Mouse (Mus musculus): ENCODE results near the gene Ptpn7.
"Not testable (repeated sequence)": the region's sequence is repeated elsewhere in the genome, so short reads cannot be mapped to it uniquely, and the experiment has no call there.

Gene Ptpn7

DNA sequence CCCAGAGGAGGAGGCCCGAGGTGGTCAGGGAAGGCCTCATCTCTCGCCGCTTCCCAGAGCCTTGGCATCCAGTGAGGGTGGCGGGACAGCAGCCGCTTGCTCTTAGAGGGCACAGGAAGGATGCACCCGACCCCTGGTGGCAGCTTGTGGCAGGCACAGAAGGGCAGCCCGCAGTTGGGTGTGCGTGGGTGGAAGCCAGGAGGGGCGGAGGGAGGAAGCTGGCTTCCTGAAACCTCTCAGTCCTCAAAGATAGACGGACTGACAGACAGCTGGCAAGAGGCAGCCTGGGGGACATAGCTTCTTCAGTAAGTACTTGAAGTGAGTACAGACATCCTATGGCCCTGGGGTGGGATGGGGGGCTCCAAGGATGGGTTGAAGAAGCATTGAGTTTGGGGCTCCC is at the start of gene Ptpn7:
Gene Ptpn7 (plus strand): TSS at position 228 of the 400 bp plus-strand sequence.
- peak; percentile 86 to 91 for DNase-seq

DNA sequence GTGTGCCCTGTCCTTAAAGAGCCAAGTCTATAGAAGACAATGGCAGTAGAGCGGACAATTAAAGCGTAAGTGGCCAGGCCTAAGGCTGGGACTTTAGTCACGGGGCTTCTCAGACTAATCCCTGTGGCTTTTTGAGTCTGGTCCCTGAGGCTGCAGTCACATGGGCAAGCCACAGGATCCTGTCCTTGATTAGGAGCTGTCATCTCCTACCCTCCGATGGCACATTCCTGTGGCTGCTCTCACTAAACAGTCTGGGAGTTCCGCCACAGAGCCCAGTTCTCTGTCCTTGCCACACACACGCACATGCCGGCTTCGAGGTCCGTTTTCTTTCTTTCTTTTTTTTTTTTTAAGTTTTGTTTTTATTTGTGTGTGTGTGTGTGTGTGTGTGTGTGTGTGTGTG is 49.0 kb upstream of the Ptpn7 start:
- DNase-seq: no peak

DNA sequence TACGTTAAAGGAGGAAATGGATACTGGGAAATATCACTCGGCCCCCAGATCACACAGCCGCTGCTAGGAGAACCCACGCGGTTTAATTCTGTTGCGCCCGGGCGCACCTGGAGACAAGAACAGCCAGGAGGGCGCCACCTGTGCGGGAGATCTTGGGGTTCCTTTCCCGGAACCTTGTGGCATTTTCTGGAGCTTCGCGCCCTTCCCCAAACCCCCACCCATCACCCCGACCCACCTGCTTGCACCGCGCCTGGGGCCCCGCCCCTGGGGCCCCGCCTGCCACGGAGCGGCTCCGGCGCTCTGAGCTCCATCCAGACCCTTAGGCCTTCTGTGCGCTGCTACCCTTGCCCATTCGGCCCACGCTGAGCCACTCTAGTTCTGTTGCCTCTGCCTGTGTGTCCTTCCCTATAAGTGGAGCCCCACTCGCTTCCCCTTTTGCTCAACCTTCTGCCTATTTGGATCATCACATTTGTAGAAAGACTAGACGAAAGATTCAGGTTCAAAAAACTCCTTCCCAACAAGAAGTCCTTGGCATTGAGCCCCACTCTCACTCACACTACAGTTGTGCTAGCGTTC is 47.1 kb upstream of the Ptpn7 start:
- DNase-seq: no peak

DNA sequence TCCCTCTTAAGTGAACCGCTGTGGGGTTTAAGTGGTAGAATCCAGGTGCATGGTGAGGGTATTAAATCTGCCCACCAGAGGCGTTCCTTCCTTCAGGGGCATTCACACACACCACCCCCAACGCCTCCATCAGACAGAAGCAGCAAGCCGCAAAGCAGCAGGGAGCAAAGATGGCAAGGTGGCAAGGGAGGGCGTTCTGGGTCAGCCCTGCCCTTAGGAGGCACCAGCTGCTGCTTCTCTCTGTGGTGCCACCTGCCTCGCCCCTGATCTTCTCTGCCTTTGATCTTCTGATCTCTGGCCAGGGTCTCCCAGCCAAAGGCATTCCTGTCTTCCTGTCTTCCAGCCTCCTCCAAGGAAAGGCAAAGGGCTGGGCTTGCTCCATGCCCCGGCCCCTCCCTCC is 46.5 kb upstream of the Ptpn7 start:
- no peak for DNase-seq

DNA sequence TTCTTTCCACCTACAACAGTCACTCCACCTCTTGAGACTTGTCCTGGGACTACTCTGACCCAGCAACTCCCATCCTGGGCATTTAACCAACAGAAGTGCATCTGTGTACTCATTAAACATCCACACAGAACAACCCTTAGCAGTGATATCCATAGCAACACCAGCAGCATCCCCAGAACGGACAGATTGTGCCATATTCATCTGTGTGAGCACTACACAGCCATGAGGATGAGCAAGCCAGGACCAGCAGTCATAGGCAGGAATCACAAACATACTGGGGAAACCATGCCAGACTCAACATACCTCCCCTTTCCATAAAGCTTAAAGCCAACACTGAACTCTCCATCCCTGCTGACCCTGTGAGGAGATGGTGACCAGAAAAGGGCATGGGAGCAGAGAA is 45.1 kb upstream of the Ptpn7 start:
- no peak for DNase-seq

DNA sequence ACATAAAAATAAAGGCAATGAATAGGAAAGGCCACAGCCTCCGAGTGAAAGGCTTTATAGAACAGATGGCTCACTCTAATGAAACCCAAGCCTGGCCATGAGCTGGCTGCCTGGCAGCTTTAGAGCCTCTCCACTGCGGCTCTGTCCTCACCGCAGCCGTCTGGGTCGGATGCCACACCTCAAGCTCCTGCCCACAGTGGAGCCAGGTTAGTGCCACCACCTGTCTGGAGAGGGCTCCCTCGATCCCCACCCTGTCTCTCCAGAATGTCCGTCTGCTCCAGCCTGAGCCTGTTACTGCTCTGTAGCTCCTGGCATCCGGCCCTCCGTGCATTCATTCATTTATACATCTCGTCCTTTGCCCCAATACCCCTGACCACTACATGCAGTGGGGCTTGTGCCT is 42.9 kb upstream of the Ptpn7 start:
- DNase-seq: no peak

DNA sequence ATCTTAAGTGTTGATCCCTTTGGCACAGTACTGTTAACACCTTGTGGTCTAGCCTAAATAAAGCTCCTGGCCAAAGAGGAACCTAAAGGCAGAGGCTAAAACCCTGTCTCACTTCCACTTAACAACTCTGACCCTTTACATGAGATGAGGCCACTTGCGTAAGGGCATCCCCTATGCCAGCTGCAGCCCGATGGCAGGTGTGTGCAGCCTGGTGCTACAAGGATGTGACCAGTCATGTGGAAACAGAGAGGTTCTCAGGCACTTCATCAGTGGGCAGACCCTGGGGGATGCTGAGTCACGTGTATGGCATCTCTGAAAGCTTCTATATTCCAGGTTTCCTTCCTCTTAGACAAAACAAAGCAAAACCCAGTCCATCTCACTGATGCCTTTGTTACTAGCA is 41.6 kb upstream of the Ptpn7 start:
- DNase-seq: no peak

DNA sequence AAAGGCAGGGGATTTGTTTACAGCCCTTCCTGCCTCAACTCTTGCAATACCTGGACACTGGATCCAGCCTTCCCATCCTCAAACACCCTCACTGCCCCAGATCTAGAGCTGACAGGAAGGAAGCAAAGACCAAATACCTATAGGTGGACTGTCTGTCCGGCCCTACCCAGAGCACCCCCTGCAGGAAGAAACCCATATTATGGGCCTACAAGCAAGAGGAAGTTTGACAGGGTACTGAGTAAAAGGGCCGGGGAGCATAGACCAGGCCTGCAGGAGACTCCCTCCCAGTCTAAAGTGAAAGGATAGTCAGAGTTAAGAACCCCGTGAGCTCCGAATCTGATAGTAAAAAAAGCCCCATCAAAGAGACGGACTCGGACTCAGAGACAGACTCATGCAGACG is 37.8 kb upstream of the Ptpn7 start:
- no peak for DNase-seq

DNA sequence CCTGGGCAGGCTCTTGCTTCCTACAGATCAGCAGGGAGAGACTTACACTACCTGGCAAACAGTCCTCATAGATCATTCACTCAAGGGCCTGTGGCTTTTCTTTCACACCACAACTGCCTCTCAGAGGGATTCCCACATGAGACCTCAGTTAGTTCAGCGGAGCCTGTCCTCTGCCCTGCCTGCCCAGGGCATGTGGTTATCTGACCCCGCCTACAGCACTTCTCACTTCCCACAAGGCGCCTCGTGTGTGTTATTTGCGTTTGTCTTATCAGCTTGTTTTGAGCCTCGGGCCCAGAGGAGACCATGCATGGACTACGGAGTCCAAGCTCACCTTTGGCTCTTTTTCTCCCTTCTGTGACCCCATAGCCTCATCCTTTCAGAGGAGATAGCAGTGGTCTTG is 37.3 kb upstream of the Ptpn7 start:
- DNase-seq: no peak

DNA sequence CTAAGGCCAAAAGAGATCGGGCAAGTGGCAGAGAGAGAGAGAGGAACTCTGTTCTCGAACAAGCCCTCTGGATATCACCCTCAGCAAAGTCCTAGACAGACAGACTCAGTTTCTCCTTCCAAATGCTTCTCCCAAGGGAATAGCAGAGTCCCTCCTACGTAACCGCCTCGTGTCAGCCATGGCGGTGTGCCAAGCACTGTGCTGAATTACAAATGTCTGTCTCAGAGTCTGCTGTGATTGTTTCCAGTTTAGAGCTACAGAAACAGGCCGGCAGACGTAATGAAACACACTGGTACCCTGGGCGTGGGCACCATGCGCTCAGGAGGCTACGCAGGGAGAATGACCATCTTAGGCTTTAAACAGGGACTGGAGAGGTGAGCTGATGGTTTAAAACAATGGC is 36.2 kb upstream of the Ptpn7 start:
- no peak for DNase-seq

DNA sequence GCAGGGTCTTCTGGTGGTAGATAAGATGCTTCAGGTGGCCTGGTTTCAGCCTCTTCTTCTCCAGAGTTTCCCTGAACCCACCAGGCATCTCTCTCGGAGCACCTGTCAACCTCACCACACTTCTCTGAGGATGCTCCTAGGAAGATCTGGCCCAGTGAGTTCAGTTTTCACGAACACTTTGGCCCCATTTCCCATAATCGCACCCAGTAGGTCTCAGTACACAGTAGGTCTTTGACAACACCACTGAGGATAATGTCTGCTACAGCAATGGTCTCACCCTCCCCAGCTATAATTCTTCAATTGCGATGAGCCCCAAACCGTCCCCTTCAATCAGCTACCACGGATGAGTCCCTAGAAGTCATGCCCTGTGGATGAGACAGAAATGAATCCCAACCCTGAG is 35.1 kb upstream of the Ptpn7 start:
- DNase-seq: no peak

DNA sequence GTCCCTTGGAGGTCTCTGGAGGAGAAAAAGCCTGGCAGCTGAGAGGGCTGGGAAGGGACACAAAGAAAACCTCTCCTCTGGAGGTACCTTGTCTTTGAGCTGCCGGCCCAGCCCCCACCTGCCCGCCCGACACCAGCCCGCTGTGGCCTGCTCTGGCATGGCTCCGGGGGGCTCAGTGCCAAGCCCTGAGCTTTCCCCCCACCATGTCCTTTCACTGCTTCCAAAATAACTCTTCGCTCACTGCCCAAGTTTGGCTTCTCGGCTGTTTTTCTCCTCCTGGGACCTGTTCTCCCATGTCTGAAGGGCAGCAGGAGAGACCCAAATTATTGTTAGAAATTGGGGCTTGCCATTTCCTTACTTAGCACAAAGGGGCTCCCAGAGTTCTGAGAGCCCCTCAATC is 34.1 kb upstream of the Ptpn7 start:
- no peak for DNase-seq

DNA sequence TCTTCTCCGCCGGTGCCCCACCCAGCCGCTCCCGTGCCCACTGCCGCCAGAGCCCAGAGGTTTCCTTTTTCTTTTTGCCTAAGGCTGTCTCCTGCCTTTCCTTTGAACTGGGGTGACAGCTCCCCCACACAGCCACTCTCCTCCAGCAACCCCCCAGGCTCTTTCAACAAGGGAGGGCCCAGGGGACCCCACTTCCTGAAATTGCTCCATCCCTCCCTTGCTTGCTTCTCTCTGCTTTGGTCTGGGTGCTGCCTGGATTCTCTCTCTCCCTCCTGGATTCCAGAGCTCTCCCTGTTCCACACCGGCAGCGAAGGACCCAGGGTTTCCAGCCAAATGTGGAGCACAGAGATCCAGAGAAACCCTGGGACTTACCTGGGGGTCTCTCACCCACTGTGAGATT is 32.1 kb upstream of the Ptpn7 start:
- no peak for DNase-seq

DNA sequence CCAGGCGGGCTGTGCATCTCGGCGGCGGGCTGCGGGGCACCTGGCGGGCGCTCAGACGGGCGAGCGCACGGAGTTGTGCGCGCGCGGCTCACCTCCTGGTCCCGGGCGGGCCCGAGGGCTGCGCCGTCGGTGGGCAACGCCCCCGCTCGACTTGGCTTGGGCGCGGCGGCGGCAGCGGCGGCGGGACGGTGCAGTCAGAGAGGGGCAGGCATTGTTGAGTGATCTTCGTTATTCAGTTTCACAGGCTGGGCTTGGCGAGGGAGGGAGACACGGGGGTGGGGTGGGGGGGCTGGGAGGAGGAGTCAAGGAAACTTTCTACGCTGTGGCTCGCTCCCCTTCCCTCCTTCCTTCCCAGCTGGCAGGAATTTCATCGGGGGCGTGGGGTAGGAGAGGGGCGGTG is 27.4 kb upstream of the Ptpn7 start, which contains the start of gene Lgr6:
Gene Lgr6 (minus strand): TSS at position 153 of the 400 bp plus-strand sequence.
- peak; percentile 55 to 68 for DNase-seq

DNA sequence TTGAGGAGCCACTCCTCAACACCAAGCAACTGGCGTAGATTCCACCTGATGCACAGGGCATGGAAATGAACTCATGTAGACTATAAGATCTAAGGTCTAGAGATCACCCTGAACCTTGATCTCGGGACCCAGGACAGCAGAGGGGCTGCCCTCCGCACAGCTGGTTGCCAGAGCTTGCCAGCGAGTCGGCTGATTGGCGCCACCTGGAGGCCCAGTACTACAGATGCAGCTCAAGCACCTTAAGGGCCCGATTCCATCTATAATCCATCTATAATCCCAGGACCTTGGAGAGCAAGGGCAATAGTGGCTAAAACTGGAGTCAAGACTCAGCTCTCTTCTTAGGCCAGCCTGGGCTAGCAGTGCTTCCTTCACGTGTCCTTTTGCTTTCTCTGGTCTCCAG is 26.5 kb upstream of the Ptpn7 start:
- peak; percentile 87 to 90 for DNase-seq

DNA sequence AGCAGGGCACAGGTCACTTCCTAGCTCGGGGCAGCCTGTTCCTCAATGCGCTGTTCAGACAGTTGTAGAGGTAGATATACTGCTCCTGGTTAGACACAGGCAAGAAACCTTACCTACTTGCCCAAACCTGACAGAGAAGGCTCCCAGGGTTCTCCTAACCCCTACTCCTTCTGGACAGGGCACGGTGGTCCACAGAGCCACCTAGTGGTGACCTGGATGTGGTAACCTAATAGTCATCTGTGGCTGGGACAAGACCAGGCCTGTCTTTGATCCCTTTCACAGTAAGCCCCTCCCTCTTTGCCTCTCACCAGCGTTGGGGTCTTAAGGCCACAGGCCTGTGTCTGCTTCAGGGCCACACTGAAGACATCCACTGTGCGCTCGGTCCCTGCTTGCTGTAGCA is 23.9 kb upstream of the Ptpn7 start:
- DNase-seq: peak; percentile 69 to 73

DNA sequence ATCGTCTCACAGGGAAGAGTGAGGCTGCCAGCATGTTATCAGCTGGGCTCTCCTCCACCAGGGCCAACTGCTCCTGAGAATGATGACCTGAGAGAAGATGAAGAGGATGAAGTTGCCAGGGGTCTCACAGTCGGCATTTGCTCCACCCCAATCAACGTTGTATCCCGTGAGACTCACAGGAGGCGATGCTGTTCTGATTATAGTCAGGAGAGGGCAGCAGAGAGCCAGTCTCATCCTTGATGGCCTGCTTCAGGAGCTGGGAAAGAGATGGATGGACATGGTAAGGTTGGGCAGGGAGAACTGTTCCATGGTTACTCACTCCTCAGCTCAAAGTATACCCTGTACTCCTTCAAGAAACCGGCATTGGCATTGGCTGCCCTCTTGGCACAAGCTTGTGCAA is 22.4 kb upstream of the Ptpn7 start:
- DNase-seq: peak; percentile 88 to 89

DNA sequence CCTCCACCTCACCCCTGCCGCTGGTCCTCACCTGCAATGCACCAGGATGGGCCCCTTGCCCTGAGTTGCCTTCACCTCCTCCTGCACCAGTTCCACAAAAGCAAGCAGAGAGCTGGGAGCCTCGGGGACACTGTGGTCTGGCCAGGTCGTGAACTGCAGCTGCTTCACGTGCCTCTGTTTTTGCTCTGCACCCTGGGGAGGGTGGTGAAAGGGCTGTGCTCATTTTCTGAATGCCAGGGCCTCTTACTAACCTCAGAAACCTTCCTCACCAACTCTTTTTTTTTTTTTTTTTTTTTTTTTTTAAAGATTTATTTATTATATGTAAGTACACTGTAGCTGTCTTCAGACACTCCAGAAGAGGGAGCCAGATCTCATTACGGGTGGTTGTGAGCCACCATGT is 21.2 kb upstream of the Ptpn7 start:
- DNase-seq: not testable (repeated sequence)

DNA sequence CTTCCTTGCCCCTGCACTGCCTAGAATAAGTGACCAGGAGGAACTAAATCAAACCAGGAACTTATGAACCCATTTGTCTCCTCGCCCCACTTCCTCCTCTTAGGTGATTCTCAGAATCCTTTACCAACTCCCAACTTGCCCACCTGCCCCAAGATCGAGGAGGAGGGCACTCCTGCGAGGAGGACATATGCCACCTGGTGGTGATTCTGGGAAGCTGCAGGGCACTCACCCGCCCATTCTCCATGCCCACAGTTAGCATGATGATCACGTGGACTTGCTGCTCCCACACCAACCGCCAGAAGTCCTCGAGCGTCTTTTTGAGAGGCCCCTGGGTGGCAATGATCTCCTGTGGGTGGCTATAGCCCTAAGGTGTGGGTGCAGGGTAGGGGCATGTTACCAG is 19.8 kb upstream of the Ptpn7 start:
- peak; percentile 64 to 69 for DNase-seq

DNA sequence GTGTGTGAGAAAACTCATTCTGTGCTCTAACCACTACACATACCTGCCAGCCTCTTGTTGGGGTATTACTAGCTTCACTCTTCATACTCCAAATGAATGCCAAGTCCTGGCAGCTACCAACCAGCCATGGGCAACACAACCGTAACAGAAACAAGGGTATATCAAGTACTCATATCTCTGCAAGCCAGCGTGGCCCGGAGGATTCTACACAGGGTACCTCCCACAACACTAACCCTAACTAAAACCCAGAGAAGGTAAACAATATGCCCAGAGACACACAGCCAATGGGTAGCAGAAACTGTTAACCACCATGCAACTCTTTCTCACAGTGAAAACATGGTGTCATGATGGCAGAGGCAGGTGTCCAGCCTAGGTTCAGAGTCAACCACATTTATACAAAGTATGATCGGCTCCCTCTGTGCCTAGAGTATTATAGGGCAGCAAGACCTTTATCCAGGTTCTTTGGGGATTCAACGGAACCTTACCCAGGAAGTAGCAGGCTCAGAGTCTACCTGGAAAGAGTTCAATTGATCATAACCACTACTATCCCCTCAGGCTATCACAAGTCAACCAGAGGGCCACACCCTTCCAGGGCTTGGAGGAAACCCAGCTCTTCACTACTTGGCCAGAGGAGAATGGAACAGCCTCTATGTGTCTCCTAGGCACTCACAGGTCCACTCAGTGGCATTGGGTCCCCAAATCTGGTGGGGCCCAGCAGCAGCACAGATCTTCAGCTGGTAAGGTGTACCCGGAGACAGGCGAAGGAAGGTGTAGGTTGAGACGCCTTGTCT is 7.7 kb upstream of the Ptpn7 start:
- no peak for DNase-seq

DNA sequence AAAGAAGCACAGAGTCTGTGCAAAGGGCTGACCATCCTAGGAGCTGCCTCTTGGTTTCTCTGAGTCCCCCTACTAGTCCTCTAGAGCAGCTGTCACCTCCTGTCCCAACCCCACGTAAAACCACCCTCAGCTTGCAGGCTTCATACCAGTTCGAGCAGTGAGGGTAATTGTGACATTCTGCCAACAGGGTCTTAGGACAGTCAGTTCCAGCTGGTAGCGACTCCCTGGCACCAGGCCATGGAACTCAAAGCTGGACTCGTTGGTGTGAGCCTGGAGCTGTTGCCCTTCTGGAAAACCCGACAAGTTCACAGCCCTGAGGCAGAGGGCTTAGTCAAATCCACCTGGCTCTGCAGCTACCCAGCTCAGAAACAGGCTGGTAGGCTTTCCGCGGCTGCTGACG is 6.5 kb upstream of the Ptpn7 start:
- peak in 1 of 2 experiments; percentile 47 for DNase-seq

DNA sequence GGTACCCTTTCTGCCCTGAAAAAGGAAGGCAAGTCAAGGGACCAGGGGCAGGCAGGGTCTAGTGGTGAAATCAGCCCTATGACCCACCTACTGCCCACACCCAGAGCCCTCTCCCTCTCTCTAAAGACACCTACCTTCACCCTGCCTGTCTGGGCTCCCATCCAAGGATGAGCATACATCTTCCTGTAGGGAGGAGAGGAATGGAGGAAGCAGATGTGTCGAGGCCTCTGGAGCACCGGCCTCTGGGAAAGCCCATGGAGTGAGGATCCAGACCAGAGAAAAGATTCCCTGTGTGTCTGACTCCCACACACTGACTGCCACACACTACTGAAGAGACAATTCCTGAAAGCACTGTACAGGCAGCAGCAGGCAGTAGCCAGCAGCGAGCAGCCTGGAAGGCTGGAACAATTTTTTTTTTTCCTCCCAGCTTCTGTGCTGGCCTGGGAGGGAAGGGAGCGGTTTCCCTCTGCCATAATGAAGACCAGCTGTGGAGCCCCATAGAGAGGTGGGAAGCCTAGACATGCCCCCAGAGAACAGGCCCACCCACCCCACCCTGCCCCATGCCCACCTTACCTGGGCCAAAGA is 6.0 kb upstream of the Ptpn7 start:
- peak in 1 of 2 experiments; percentile 39 for DNase-seq

DNA sequence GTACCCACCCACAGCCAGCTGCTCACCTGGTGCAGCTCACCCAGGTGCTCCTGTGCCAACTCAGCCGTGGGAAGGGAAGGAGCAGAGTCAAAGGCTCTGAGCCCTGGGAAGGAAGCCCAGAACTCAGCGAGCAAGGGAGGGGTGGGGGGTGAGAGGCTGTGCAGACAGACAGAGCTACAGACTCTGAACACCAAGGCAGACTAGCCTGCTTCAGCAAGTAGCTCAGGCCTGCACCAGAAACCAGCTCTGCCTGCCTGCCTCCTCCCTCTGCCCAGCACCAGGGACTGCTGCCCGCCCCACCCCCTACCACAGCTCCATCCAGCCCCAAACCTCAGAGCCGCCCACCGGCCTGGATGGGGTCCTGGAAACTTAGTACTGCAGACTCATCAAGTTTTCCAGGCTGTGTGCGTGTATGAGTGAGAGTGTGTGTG is 4.5 kb upstream of the Ptpn7 start:
- DNase-seq: peak in 1 of 2 experiments; percentile 49

DNA sequence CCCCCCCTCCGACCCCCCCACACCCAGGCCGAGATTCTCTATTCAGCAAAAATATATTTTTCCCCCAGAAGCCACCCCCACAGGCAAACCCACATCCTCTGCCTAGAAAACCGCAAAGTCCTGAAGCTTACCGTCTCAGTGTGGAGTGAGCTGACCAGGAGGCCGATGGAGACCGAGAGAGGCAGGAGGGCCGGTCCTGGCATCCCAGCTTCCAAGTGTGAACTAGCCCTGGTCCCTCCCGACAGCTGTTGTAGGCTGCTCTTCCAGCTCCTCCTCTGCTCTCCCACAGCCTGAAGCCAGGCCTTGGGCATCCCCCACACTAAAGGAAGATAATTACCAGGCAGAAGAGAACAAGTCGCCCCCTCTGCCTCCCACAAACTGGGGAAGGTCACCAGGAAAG is 3.5 kb upstream of the Ptpn7 start:
- peak; percentile 43 to 62 for DNase-seq
